Mouse (Mus musculus) mouse trophoblast stem cell (cell line): ENCODE results near the gene Atcay.

ENCODE experiments used
- in situ Hi-C, 2 experiments: fragments of 300-500 bp; cut with MseI, MboI; formaldehyde crosslinking; loops; 2 replicates in 1 of 2; 3 replicates in 1 of 2; pipeline ENCODE4 v1.15.1; 2025

The Atcay gene

GRCm38 (mm10) chr10:81230438-81231332 lies at the start of gene Atcay:
Gene Atcay (minus strand): TSS chr10:81230833.
- in situ Hi-C loops = no loop called here

GRCm38 (mm10) chr10:81279496-81279895 lies 48.9 kb upstream of the Atcay start:
- in situ Hi-C loops = no loop called here

GRCm38 (mm10) chr10:81277676-81278075 lies 47.0 kb upstream of the Atcay start:
- in situ Hi-C loops = no loop called here

- in situ Hi-C loops = no loop called here
These were observed 43.2 kb upstream of the Atcay start for GRCm38 (mm10) chr10:81273842-81274241.

GRCm38 (mm10) chr10:81272356-81272755 lies 41.7 kb upstream of the Atcay start:
- in situ Hi-C loops = no loop called here

- in situ Hi-C loops = no loop called here
These were observed 38.2 kb upstream of the Atcay start for GRCm38 (mm10) chr10:81268643-81269412.

- in situ Hi-C loops = no loop called here
These were observed 37.4 kb upstream of the Atcay start for GRCm38 (mm10) chr10:81268056-81268455.

GRCm38 (mm10) chr10:81266211-81267105 lies 35.8 kb upstream of the Atcay start, which contains the start of the genes Mrpl54 and Apba3:
Gene Mrpl54 (minus strand): TSS chr10:81266934.
Gene Apba3 (plus strand): TSS chr10:81266960.
- in situ Hi-C loops = no loop called here

GRCm38 (mm10) chr10:81265540-81265939 lies 34.9 kb upstream of the Atcay start:
- in situ Hi-C loops = no loop called here

- in situ Hi-C loops = no loop called here
These were observed 30.4 kb upstream of the Atcay start for GRCm38 (mm10) chr10:81261025-81261424.

- in situ Hi-C loops = no loop called here
These were observed 28.7 kb upstream of the Atcay start for GRCm38 (mm10) chr10:81259225-81259884.

- in situ Hi-C loops = no loop called here
These were observed 26.8 kb upstream of the Atcay start for GRCm38 (mm10) chr10:81257158-81258039.

- in situ Hi-C loops = no loop called here
These were observed 24.3 kb upstream of the Atcay start for GRCm38 (mm10) chr10:81254886-81255285.

- in situ Hi-C loops = no loop called here
These were observed 22.1 kb upstream of the Atcay start, which contains the start of gene Matk for GRCm38 (mm10) chr10:81252424-81253419. Gene Matk (plus strand): TSS chr10:81252935.

GRCm38 (mm10) chr10:81249442-81249841 lies 18.8 kb upstream of the Atcay start:
- in situ Hi-C loops = no loop called here

- in situ Hi-C loops = no loop called here
These were observed 17.2 kb upstream of the Atcay start for GRCm38 (mm10) chr10:81247804-81248203.

- in situ Hi-C loops = no loop called here
These were observed 14.5 kb upstream of the Atcay start for GRCm38 (mm10) chr10:81245166-81245565.

GRCm38 (mm10) chr10:81244595-81244994 lies 14.0 kb upstream of the Atcay start:
- in situ Hi-C loops = no loop called here

- in situ Hi-C loops = no loop called here
These were observed 13.5 kb upstream of the Atcay start for GRCm38 (mm10) chr10:81244146-81244545.
